10 mouse cellular contexts compared by ENCODE assay signal in the genomic region with DNA sequence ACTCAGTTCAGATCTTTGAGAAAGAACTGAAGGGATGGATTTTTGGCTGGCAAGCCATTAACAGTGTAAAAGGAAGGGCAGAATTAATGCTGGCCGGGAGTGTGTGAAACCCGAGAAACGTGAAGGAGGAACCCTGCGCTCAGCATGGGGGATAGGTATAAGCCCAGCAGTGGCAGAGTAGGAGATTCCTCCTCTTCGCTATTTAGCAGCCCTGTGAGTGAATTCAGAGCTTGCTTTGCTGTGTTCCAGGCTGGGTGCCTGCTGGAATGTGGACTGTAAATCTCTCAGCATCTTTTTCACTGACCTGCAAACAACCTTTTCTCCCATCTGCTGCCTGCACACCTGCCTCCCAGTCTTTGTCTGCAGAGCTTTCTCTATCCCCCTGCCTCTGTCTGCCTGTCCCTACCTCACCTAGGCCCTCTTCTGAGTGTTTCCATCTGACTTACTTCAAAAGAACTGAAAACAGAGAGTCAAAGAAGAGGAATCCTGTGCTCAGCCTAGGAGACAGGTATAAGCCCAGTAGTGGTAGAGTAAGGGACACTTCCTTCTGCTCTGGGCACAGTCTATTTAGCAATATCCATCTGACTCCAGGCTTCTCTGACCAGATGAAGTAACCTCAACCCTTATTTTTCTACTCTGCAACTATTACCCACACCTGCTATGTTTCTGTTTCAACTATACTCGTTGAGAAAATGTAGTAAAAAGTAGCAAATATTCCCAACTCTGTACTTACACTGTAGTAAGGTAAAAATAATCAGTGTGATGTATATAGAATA.
DNase-seq lines count a peak whose midpoint lies in the region; ATAC-seq and TF ChIP-seq lines count a peak whose summit lies in the region.
"Had no signal": no experiment of that assay in that cellular context is flagged by ENCODE, and none has a peak within 500 bp of the region (broad histone marks: within the 10 kb centered on the region; RNA-seq: fewer than 3 reads in every experiment).

No protein-coding gene starts in this region.

- H3K4me2 ChIP-seq in kidney, embryonic 15.5 days, result no peak overlapping the region
- no peak overlapping the region for H3K4me2 ChIP-seq in embryonic facial prominence, embryonic 12.5 days (replicated peaks)
- H3K4me2 ChIP-seq: intestine, embryonic 15.5 days had no signal

- no peaks in the 10 kb centered on the region for H3K36me3 ChIP-seq in kidney, embryonic 15.5 days
- H3K36me3 ChIP-seq in embryonic facial prominence, embryonic 12.5 days, result no peaks in the 10 kb centered on the region
- H3K36me3 ChIP-seq: intestine, embryonic 15.5 days had no signal

- intact Hi-C loops in left cerebral cortex, adult 2 months (cut with DNase I), result no loop called here

- H3K4me1 ChIP-seq in kidney, embryonic 15.5 days, result peaks cover 27% of the 10 kb centered on the region
- H3K4me1 ChIP-seq in embryonic facial prominence, embryonic 12.5 days, result peaks cover 13% of the 10 kb centered on the region; the same call in 1 of the 2 replicates

- no peak for DNase-seq in kidney, adult 18-20 months
- peak; percentile 53 for DNase-seq in brain, adult 2 months (ENCODE audit: low read depth, low spot score)
- DNase-seq in urinary bladder, postnatal 36 days (ENCODE audit: low spot score in 2 of 2), result no peak
- no peak for DNase-seq in left cerebral cortex, adult 2 months (ENCODE audit: extremely low spot score in 1 of 2, low spot score in 2 of 2)
- DNase-seq: adrenal gland, postnatal 14 days; right cerebral cortex, postnatal 4 days had no signal

- H3K9me3 ChIP-seq in kidney, embryonic 15.5 days (replicated peaks), result no peaks in the 10 kb centered on the region
- H3K9me3 ChIP-seq in embryonic facial prominence, embryonic 12.5 days, result no peaks in the 10 kb centered on the region
- H3K9me3 ChIP-seq: intestine, embryonic 15.5 days had no signal

- WGBS in kidney, embryonic 15.5 days, result 18% methylated on average over 6 of the region's 6 CpGs
- WGBS in embryonic facial prominence, embryonic 12.5 days, result 19% methylated on average over 6 of the region's 6 CpGs

- no peak overlapping the region for H3K4me3 ChIP-seq in kidney, embryonic 15.5 days (replicated peaks)
- H3K4me3 ChIP-seq in embryonic facial prominence, embryonic 12.5 days, result no peak overlapping the region
- no peak overlapping the region for H3K4me3 ChIP-seq in left cerebral cortex, adult 2 months
- H3K4me3 ChIP-seq: intestine, embryonic 15.5 days had no signal

- ATAC-seq in kidney, embryonic 15.5 days (replicated peaks; ENCODE audit: low FRiP score), result peak; percentile 88
- ATAC-seq in embryonic facial prominence, embryonic 12.5 days (ENCODE audit: insufficient number of reproducible peaks, insufficient read depth, low FRiP score, low TSS enrichment), result 0 out of 2 replicates have a peak, but pooled peaks have one; percentile 47
- ATAC-seq in megakaryocyte progenitor cell, adult 5-6 weeks (replicated peaks; ENCODE audit: poor library complexity), result peak; percentile 52
- ATAC-seq: intestine, embryonic 15.5 days had no signal

- no peaks in the 10 kb centered on the region for H3K27me3 ChIP-seq in kidney, embryonic 15.5 days
- no peaks in the 10 kb centered on the region for H3K27me3 ChIP-seq in embryonic facial prominence, embryonic 12.5 days
- H3K27me3 ChIP-seq: intestine, embryonic 15.5 days had no signal

- TF ChIP-seq CTCF in left cerebral cortex, adult 2 months (IDR thresholded peaks at IDR 0.05), result no peak

- no peak overlapping the region for H3K9ac ChIP-seq in kidney, embryonic 15.5 days
- H3K9ac ChIP-seq in embryonic facial prominence, embryonic 12.5 days, result no peak overlapping the region
- H3K9ac ChIP-seq: intestine, embryonic 15.5 days had no signal

- H3K27ac ChIP-seq in kidney, embryonic 15.5 days, result peak overlapping the region; percentile 70
- no peak overlapping the region for H3K27ac ChIP-seq in embryonic facial prominence, embryonic 12.5 days
- no peak overlapping the region for H3K27ac ChIP-seq in left cerebral cortex, adult 2 months
- H3K27ac ChIP-seq: intestine, embryonic 15.5 days had no signal
